Mouse (Mus musculus) small intestine, adult 2 months (tissue): ENCODE measurements at regions not wholly inside any gene's neighbourhood (a gene's known extent, or its start where the extent isn't known, plus 50 kb on each side); places are given as distances from the start of the nearest gene placed in this dataset.

ENCODE experiments used
- H3K27ac ChIP-seq: fragments of 200-500 bp; 2 replicates; pipeline ENCODE4 v1.5.1; 2012; ENCODE audit warnings: low read depth, low read length, control low read depth, inconsistent platforms; ENCODE audit not compliant: insufficient read depth
- H3K27me3 ChIP-seq: fragments of 200-500 bp; 2 replicates; pipeline ENCODE4 v1.6.1; 2012; ENCODE audit warnings: mild to moderate bottlenecking, moderate library complexity, low read length, inconsistent platforms; ENCODE audit not compliant: control insufficient read depth, insufficient read depth
- H3K36me3 ChIP-seq: fragments of 200-500 bp; 2 replicates; pipeline ENCODE4 v1.6.1; 2012; ENCODE audit warnings: mild to moderate bottlenecking, low read length, control low read depth, inconsistent platforms; ENCODE audit not compliant: control insufficient read depth, insufficient read depth
- H3K4me1 ChIP-seq: fragments of 200-500 bp; 2 replicates; pipeline ENCODE4 v1.6.1; 2012; ENCODE audit warnings: low read length, inconsistent platforms, mixed read lengths; ENCODE audit not compliant: control insufficient read depth, insufficient read depth, insufficient read length
- H3K4me3 ChIP-seq: fragments of 200-500 bp; 2 replicates; pipeline ENCODE4 v1.5.1; 2012; ENCODE audit warnings: low read depth, mild to moderate bottlenecking, control low read depth, inconsistent platforms, low read length, moderate library complexity
- CTCF ChIP-seq: fragments of 200-500 bp; IDR thresholded peaks from 2 replicates; pipeline ENCODE4 v1.5.1; 2012; ENCODE audit warnings: low read depth, mild to moderate bottlenecking, control low read depth, inconsistent platforms, low read length, moderate library complexity, mixed read lengths; ENCODE audit not compliant: insufficient replicate concordance, insufficient read length; ENCODE audit errors: extremely low read depth
- POLR2A ChIP-seq: fragments of 200-500 bp; IDR thresholded peaks from 2 replicates; pipeline ENCODE4 v1.6.1; 2012; ENCODE audit warnings: low read depth, mild to moderate bottlenecking, control low read depth, inconsistent platforms, low read length, moderate library complexity
- WGBS: fragments of 180-500 bp; shearing (Covaris S2); methylation state at CpG from one replicate; pipeline ENCODE4 v1.1.7; 2018; 5-methylcytosine and 5-hydroxymethylcytosine counted together

- TF ChIP-seq CTCF = no peak
- no peak for TF ChIP-seq POLR2A
- Histone ChIP-seq H3K4me3 (no peak overlapping the region), H3K36me3 (no peaks in the 10 kb centered on the region), H3K27ac (no peak overlapping the region), H3K4me1 (no peaks in the 10 kb centered on the region), H3K27me3 (no peaks in the 10 kb centered on the region)
- WGBS = 54% methylated on average over 3 of the region's 3 CpGs
Measured at GRCm38 (mm10) chr3:70097813-70098212, 90.4 kb downstream of the Otol1 start.

GRCm38 (mm10) chr3:70102091-70102490 is 94.7 kb downstream of the Otol1 start:
- WGBS = 63% methylated on average over 7 of the region's 7 CpGs
- Histone ChIP-seq H3K27ac (no peak overlapping the region), H3K4me3 (no peak overlapping the region), H3K36me3 (no peaks in the 10 kb centered on the region), H3K27me3 (no peaks in the 10 kb centered on the region), H3K4me1 (no peaks in the 10 kb centered on the region; the same call in 1 of the 2 replicates)
- TF ChIP-seq CTCF (no peak), POLR2A (no peak)

- no peaks in the 10 kb centered on the region for H3K27me3 ChIP-seq
- no peak for TF ChIP-seq POLR2A
- WGBS = 68% methylated on average over 10 of the region's 10 CpGs
- no peak overlapping the region for H3K4me3 ChIP-seq
- H3K27ac ChIP-seq = no peak overlapping the region
- H3K36me3 ChIP-seq = no peaks in the 10 kb centered on the region
- no peaks in the 10 kb centered on the region; the same call in 1 of the 2 replicates for H3K4me1 ChIP-seq
Measured at GRCm38 (mm10) chr3:70102593-70103213, 95.3 kb downstream of the Otol1 start.

- WGBS = 4% methylated on average over 21 of the region's 21 CpGs
- Histone ChIP-seq H3K27me3 (no peaks in the 10 kb centered on the region), H3K4me3 (peak overlapping the region; percentile 43; the same call in 1 of the 2 replicates), H3K36me3 (no peaks in the 10 kb centered on the region), H3K4me1 (no peaks in the 10 kb centered on the region; the same call in 1 of the 2 replicates), H3K27ac (no peak overlapping the region)
- TF ChIP-seq POLR2A (no peak), CTCF (no peak)
Measured at GRCm38 (mm10) chr3:70103983-70104827, 96.8 kb downstream of the Otol1 start.

- Histone ChIP-seq H3K27me3 (no peaks in the 10 kb centered on the region), H3K36me3 (no peaks in the 10 kb centered on the region), H3K27ac (no peak overlapping the region), H3K4me3 (no peak overlapping the region), H3K4me1 (no peaks in the 10 kb centered on the region; the same call in 1 of the 2 replicates)
- TF ChIP-seq CTCF (peak; percentile 39; the same call in 1 of the 2 replicates), POLR2A (no peak)
- 13% methylated on average over 7 of the region's 7 CpGs for WGBS
Measured at GRCm38 (mm10) chr3:70104828-70105399, 97.5 kb downstream of the Otol1 start.

GRCm38 (mm10) chr3:70105561-70105960 is 98.1 kb downstream of the Otol1 start:
- H3K36me3 ChIP-seq = no peaks in the 10 kb centered on the region
- H3K4me3 ChIP-seq = no peak overlapping the region
- H3K4me1 ChIP-seq = no peaks in the 10 kb centered on the region; the same call in 1 of the 2 replicates
- 73% methylated on average over 1 of the region's 1 CpGs for WGBS
- no peaks in the 10 kb centered on the region for H3K27me3 ChIP-seq
- TF ChIP-seq POLR2A (no peak), CTCF (no peak)
- H3K27ac ChIP-seq = no peak overlapping the region

GRCm38 (mm10) chr3:70106141-70106540 is 98.7 kb downstream of the Otol1 start:
- H3K36me3 ChIP-seq = no peaks in the 10 kb centered on the region
- no peak overlapping the region for H3K27ac ChIP-seq
- TF ChIP-seq CTCF (no peak), POLR2A (no peak)
- no peaks in the 10 kb centered on the region for H3K27me3 ChIP-seq
- H3K4me3 ChIP-seq = no peak overlapping the region
- 72% methylated on average over 2 of the region's 2 CpGs for WGBS
- H3K4me1 ChIP-seq = no peaks in the 10 kb centered on the region; the same call in 1 of the 2 replicates
